ENCODE assay signal across 12 mouse cellular contexts in genomic region chr2:146262215-146262614, GRCm38 (mm10). TPM values are rescaled to one million over a fixed set of nuclear protein-coding genes. Genes with fewer than 3 reads are reported as not detected.
DNase-seq lines count a peak whose midpoint lies in the region; ATAC-seq lines count a peak whose summit lies in the region.
"Had no signal": no experiment of that assay in that cellular context is flagged by ENCODE, and none has a peak within 500 bp of the region (broad histone marks: within the 10 kb centered on the region; RNA-seq: fewer than 3 reads in every experiment).

No protein-coding gene starts in this region.

- no peak overlapping the region for H3K9ac ChIP-seq in hindbrain, embryonic 13.5 days
- no peak overlapping the region for H3K9ac ChIP-seq in midbrain, embryonic 16.5 days (ENCODE audit: low read depth, low read length)
- H3K9ac ChIP-seq: heart, embryonic 12.5 days had no signal

- WGBS in embryonic facial prominence, embryonic 10.5 days = 28% methylated on average over 10 of the region's 10 CpGs
- WGBS in hindbrain, embryonic 13.5 days = 9% methylated on average over 10 of the region's 10 CpGs
- 11% methylated on average over 10 of the region's 10 CpGs for WGBS in midbrain, embryonic 16.5 days

- H3K27me3 ChIP-seq in embryonic facial prominence, embryonic 10.5 days (replicated peaks; ENCODE audit: low read depth, poor library complexity, severe bottlenecking) = peaks cover 10% of the 10 kb centered on the region; the same call in 1 of the 2 replicates
- H3K27me3 ChIP-seq in hindbrain, embryonic 13.5 days = 0 out of 2 replicates have a peak, but pooled peaks cover 7% of the 10 kb centered on the region
- no peaks in the 10 kb centered on the region for H3K27me3 ChIP-seq in midbrain, embryonic 16.5 days (ENCODE audit: control insufficient read depth, insufficient read depth, low read depth, low read length)
- H3K27me3 ChIP-seq: heart, embryonic 12.5 days had no signal

- H3K9me3 ChIP-seq in embryonic facial prominence, embryonic 10.5 days = no peaks in the 10 kb centered on the region
- no peaks in the 10 kb centered on the region for H3K9me3 ChIP-seq in hindbrain, embryonic 13.5 days
- no peaks in the 10 kb centered on the region for H3K9me3 ChIP-seq in midbrain, embryonic 16.5 days (replicated peaks; ENCODE audit: control insufficient read depth, low read length, poor library complexity, severe bottlenecking)
- H3K9me3 ChIP-seq: heart, embryonic 12.5 days had no signal

- DNase-seq in adrenal gland, postnatal 10 days = peak; percentile 9
- no peak for DNase-seq in adrenal gland, postnatal 25 days
- peak; percentile 25 for DNase-seq in embryonic facial prominence, embryonic 10.5 days (ENCODE audit: low spot score)
- DNase-seq in heart, adult 9 months (ENCODE audit: low spot score in 2 of 2) = no peak
- DNase-seq in layer of hippocampus, adult 11-12 months (ENCODE audit: low spot score) = no peak
- DNase-seq in B cell, adult 2 months = no peak
- DNase-seq: kidney, postnatal 14 days had no signal

- ATAC-seq in hindbrain, embryonic 13.5 days (ENCODE audit: low FRiP score) = peak; percentile 74
- peak; percentile 72 for ATAC-seq in midbrain, embryonic 16.5 days

- no peak overlapping the region for H3K4me2 ChIP-seq in hindbrain, embryonic 13.5 days
- H3K4me2 ChIP-seq in midbrain, embryonic 16.5 days (ENCODE audit: low read length) = no peak overlapping the region
- H3K4me2 ChIP-seq: heart, embryonic 12.5 days had no signal

- no peak overlapping the region for H3K27ac ChIP-seq in embryonic facial prominence, embryonic 10.5 days (replicated peaks)
- peak overlapping the region; percentile 58 for H3K27ac ChIP-seq in hindbrain, embryonic 13.5 days
- H3K27ac ChIP-seq in midbrain, embryonic 16.5 days (ENCODE audit: low read length) = no peak overlapping the region

- H3K4me1 ChIP-seq in embryonic facial prominence, embryonic 10.5 days = peaks cover 34% of the 10 kb centered on the region
- H3K4me1 ChIP-seq in hindbrain, embryonic 13.5 days (replicated peaks) = peaks cover 52% of the 10 kb centered on the region
- peaks cover 36% of the 10 kb centered on the region for H3K4me1 ChIP-seq in midbrain, embryonic 16.5 days (ENCODE audit: control insufficient read depth, insufficient read depth, low read length)

- no peak overlapping the region for H3K4me3 ChIP-seq in embryonic facial prominence, embryonic 10.5 days
- no peak overlapping the region for H3K4me3 ChIP-seq in hindbrain, embryonic 13.5 days
- H3K4me3 ChIP-seq in midbrain, embryonic 16.5 days (ENCODE audit: low read depth, low read length) = no peak overlapping the region
- H3K4me3 ChIP-seq: erythroblast, embryonic 14.5 days; heart, embryonic 12.5 days had no signal

- no peaks in the 10 kb centered on the region for H3K36me3 ChIP-seq in embryonic facial prominence, embryonic 10.5 days (replicated peaks)
- no peaks in the 10 kb centered on the region for H3K36me3 ChIP-seq in hindbrain, embryonic 13.5 days
- no peaks in the 10 kb centered on the region for H3K36me3 ChIP-seq in midbrain, embryonic 16.5 days (ENCODE audit: control insufficient read depth, insufficient read depth, low read length)
- H3K36me3 ChIP-seq: heart, embryonic 12.5 days had no signal

RNA-seq across cellular contexts. Expression of gene Insm1, which starts 40.5 kb away (rescaled TPM):
- 1 to 10 TPM; 5.7 to 6.1 TPM for total RNA-seq in adrenal gland, postnatal 10 days (2021)
- total RNA-seq in adrenal gland, postnatal 25 days (2021) = 5.8 and 7.5 TPM in 2 replicates
- polyA plus RNA-seq in embryonic facial prominence, embryonic 10.5 days (2016; fragmentation: Nextera tagmentation; extraction: Ambion mirVana) = 1.5 and 1.9 TPM in 2 replicates
- polyA plus RNA-seq in hindbrain, embryonic 13.5 days (2015; fragmentation: Nextera tagmentation; extraction: Ambion mirVana) = 4.0 and 4.8 TPM in 2 replicates
- 2.7 TPM in 2 replicates for polyA plus RNA-seq in midbrain, embryonic 16.5 days (2015; fragmentation: Nextera tagmentation; extraction: Ambion mirVana)
- polyA plus RNA-seq: erythroblast, embryonic 14.5 days; heart, embryonic 12.5 days; liver, embryonic 16.5 days had no signal

Comparison
In these comparisons a context has a peak if more than half of its experiments do, and no peak if none do; other contexts are left out.
1. DNase-seq: peak in adrenal gland, postnatal 10 days (single experiment) and embryonic facial prominence, embryonic 10.5 days (single experiment); none in adrenal gland, postnatal 25 days (single experiment), heart, adult 9 months (0 of 2), layer of hippocampus, adult 11-12 months (single experiment) and B cell, adult 2 months (0 of 2).